Mouse (Mus musculus) adrenal gland, adult 8-10 months (tissue): ENCODE measurements around the gene Cspg4. TPM values are rescaled to one million over a fixed set of nuclear protein-coding genes. Genes with fewer than 3 reads are reported as not detected.
A peak's percentile ranks its signal among the peaks of the same experiment; 100 is the strongest.

ENCODE experiments used
- DNase-seq: peaks from one replicate; pipeline ENCODE4 v3.0.0; 2022
- total RNA-seq, 4 experiments: library from RNA; stranded (reverse); gene quantifications; 2 replicates each; pipeline ENCODE4 v1.2.4; 2022

Cspg4 gene
- 10 to 100 TPM in 1 of 4 experiments, 1 to 10 TPM in 3; 6.4 to 15.0 (median 8.1) TPM for total RNA-seq

GRCm38 (mm10) chr9:56864832-56865231, at the start of gene Cspg4:
Gene Cspg4, plus strand, starts transcription at chr9:56865033.
- DNase-seq: no peak

DNA sequence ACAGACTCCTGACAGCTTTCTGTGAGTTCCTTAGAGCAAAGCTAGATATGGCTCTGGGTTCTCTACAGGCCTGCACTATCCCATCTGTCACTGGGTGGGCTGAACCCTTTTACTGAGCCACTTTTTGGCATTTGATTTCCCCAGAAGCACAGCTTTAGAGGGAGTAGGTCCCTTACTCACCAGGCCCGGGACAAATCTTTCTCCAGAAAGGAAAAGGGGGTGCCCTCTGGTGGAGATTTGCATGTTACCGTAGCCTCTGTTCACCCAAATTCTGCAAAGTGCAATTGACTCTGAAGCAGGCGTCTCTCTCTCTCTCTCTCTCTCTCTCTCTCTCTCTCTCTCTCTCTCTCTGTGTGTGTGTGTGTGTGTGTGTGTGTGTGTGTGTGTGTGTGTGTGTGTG, 39.9 kb upstream of the Cspg4 start:
- no peak for DNase-seq

- no peak for DNase-seq
Observed at GRCm38 (mm10) chr9:56825476-56826213, 39.2 kb upstream of the Cspg4 start.

GRCm38 (mm10) chr9:56828146-56828545, 36.7 kb upstream of the Cspg4 start:
- DNase-seq: no peak

DNA sequence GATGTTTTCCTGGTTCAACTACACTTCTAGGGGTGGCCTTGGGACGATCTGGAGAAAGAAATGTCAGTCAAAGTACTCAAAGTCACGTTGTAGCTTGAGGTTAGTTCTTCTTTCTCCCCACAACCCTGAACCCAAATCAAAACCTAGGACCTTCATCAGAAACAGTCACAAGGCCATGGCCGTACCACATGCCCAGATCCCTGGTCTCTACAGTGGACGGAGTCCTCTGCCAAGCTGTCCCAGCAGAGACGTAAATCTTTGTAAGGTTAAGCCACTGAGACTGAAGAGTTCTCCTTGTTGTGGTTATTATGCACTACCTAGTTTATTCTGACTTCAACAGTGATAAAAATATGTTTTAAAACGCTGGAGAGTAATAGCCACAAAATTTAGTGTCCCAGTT, 36.0 kb upstream of the Cspg4 start:
- DNase-seq: peak; percentile 46

GRCm38 (mm10) chr9:56830162-56830561, 34.7 kb upstream of the Cspg4 start:
- peak; percentile 20 for DNase-seq

DNA sequence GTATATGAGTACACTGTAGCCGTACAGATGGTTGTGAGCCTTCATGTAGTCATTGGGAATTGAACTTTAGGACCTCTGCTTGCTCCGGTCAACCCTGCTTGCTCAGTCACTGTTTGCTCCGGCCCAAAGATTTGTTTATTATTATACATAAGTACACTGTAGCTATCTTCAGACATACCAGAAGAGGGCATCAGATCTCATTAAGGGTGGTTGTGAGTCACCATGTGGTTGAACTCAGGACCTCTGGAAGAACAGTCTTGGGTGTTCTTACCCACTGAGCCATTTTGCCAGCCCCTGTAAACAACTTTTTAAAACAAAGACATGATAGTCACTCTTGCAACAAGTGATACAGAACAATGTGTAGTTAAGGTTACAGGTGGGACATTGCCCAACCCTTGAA, 32.9 kb upstream of the Cspg4 start:
- no peak for DNase-seq

DNA sequence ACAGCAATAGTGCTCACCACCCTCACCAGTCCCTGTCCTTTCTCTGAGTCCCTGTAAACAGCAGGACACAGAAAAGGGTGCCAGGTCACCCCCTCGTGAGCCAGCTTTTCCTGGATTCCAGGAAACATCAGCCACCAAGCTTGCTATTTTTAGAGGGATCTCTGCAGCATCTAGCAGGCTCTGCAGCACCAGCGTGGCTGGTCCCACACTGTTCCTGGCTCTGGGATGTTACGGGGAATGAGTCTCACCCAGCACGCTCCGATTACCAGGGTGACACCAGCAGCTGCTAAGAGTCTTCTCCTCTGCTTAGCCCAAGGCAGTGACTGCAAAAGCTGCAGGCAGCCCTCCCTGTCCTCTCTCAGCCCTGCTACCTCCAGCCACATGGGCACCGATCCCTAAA, 31.9 kb upstream of the Cspg4 start:
- no peak for DNase-seq

DNA sequence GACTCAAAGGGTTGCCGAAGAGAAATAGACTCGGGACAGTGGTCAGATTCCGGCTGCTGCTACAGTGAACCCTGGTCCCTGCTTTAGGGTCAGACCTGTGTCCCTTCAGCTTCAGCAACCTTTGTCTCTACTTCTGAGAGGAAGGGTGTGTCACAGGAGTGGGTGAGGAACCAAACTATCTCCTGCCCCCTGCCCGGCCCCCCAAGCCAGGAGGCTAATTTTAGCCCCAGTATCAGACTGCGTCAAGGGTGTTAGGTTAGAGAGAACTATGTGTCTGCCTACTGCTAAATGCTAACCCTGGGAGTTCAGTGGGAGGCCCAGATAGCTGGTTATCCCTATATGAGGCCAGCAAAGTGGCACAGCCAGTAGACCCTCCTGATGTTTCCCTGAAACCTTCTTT, 29.7 kb upstream of the Cspg4 start:
- DNase-seq: no peak

DNA sequence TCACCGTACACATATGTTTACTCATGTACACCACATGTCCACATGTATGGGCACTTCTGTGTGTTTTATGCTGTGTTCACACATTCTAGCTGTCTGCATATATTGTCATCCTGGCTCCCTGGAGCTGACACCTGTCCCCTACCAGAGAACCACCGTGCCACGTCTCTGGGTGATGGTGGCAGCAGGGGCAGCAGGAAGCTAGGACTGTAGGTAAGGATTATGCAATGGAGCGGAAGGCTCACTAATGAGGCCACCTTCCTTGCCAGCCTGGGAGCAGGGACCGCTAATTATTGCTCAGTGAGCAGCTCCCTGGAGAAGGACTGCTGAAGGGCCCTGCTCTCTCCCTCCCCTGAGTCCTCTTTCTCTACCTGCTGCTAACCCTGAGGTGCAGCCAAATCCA, 24.1 kb upstream of the Cspg4 start:
- DNase-seq: no peak

DNA sequence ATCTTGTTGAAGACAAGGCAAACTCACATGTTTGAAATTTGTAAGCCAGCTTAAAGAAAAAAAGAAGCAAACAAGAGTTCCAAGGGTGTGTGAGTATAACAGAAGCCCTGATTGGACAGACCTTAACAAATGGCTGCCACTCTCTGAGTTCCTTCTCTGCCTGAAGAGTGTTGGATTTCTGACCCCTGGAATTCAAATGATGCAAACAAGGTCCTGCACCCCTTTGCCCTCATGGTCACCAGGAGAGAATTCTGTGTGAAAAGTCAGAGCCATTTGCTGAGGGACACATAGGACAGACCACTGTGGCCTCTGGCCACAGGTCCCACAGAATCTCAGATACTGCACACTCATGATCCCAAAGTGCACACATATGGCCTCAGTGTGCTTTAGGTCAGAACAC, 23.0 kb upstream of the Cspg4 start:
- DNase-seq: no peak

- DNase-seq: no peak
Observed at GRCm38 (mm10) chr9:56842303-56842719, 22.5 kb upstream of the Cspg4 start.

DNA sequence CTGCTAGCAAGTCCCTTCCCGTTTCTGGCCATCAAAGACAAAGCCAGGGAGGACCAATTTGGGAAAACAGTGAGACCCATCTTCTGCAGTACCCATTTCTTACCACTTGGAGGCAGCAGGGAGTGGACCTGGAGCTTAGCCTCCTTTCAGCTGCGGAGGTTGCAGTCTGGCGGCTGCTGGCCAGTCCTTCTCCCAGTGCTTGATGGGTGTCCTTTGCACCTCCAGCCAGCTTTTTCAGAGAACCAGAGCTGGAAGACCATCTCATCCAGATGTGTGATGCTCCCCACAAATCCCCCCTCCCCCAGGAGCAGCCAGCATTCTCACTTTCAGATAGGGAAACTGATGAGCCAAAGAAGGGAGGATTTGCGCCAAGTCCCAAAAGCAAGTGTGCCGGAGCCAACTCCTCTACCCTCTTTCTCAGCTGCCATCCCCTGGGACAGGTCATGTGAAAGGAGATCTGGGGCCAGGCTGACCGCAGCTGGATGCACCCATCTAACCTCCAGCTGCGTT, 21.1 kb upstream of the Cspg4 start:
- DNase-seq: peak; percentile 44

DNA sequence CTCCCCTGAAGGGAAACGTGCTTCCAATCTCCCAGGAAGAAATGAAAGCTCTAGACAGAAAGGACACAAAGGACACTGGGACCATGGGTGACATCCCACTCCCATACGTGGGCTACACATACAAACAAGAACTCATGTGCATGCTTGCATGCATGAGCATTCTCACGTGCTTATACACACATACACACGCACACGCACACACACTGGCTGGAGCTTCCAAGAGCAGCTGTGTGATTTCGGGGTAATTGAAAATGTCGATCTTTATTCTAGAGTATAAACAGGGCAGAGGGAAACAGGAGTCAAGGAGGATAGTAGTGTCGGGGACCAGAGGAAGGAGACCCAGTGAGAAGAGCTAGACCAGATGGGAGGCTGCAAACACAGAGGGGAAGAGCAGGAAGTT, 20.2 kb upstream of the Cspg4 start:
- DNase-seq: no peak

- peak; percentile 28 for DNase-seq
Observed at GRCm38 (mm10) chr9:56847523-56847922, 17.3 kb upstream of the Cspg4 start.

DNA sequence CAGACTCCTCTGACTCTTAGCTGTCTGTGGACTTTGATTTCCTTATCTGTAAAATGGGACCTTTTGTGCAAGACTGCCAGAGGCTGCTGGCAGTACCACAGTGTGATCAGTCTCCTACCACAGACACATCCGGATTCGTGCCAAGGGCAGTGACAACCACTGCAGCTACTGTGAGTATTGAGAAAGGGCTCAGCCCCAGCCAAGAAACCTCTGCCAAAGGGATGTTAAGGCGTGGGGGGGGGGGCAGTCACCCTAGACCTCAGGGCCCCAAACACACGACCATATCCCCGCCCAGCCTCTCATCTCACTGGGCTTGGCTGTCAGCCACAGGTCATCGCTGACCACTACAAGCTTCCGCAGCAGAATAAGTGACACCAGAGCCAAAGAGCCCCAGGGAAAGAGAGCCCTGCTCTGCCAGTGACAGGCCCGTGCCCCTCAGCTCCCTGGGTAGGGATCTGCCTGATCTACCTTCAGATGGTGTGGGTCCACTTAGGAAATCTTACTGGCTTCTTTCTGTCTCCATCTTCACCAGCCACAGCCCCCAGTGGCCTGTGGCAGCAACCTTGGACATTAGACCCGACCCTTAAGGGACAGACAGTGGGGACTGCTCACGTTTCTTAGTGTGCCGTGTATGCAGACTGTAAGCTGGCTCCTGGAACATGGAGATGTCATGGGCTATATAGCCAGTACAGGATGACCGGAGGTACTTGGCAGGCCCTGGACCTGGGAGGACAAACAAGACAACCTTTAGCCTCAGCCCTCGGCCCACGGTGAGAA, 14.5 kb upstream of the Cspg4 start:
- DNase-seq: peak; percentile 68

GRCm38 (mm10) chr9:56850905-56851252, 14.0 kb upstream of the Cspg4 start:
- DNase-seq: no peak

- no peak for DNase-seq
Observed at GRCm38 (mm10) chr9:56851778-56852177, 13.1 kb upstream of the Cspg4 start.

DNA sequence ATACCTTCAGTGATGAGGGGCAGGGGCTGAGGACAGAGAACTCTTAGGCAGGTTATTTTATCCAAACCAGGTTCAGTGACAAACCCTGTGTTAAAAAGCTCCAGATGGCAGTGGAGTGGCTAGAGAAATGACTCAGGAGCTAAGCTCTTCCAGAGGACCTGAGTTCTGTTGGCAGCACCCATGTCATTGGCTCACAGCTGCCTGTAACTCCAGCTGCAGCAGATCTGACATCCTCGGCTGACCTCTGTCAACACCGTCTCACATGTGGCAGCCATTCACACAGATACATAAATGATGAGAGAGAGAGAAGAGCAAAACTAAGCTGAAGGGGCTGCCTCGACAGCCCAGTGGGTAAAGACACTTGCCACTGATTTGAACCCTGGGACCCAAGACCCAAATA, 7.4 kb upstream of the Cspg4 start:
- DNase-seq: no peak

- no peak for DNase-seq
Observed at GRCm38 (mm10) chr9:56860035-56860434, 4.8 kb upstream of the Cspg4 start.

GRCm38 (mm10) chr9:56860486-56861269, 4.2 kb upstream of the Cspg4 start:
- DNase-seq: no peak

DNA sequence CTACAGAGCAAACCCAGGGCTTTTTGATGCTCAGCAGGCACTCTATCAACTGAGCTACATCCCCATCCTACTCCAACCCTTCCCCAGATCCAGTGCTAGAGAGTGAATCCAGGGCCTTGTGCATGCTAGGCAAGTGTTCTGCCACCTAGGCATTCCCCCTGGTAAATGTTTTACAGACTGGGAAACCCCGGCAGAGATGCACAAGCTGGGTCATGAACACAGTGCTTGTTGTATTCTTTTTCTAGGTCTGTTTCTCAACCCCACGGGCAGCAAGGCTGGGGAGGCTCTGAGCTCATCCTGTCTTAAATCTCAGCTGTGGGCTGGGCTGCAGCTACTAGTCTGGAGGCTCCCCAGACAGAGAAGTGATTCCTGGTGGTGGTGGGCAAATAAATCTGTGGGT, 2.0 kb upstream of the Cspg4 start:
- no peak for DNase-seq

DNA sequence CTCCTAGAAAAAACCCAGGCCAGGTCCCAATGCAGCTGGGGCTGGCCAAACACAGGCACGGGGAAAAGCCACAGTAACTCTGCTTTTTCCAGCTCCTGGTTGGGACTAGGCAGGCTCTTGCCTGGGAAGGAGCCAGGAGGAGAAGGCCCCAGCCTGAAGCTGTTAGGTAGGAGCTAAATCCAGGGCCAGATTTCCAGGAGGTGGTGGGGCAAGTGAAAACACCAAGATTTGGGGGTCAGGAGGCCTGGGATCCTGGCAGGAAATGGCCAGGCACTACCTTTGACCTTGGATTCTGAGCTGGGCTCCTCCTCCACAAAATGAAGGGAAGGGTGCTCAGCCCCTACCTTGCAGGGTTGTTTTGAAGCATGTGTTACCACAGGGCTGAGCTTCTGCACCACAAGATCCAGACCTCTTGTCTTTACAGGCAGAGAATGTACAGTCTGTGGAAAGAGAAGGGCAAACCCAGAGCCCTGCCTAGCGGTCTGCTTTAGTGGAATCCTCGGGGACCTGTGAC, 560 bp upstream of the Cspg4 start, which contains the start of gene Odf3l1:
Odf3l1 (minus strand) TSS at position 464 of the 514 bp plus-strand sequence.
- no peak for DNase-seq
